Mouse (Mus musculus): ENCODE measurements around the gene Mag.
"Not testable (repeated sequence)": the region's sequence is repeated elsewhere in the genome, so short reads cannot be mapped to it uniquely, and the experiment has no call there.

The Mag gene

GRCm38 (mm10) chr7:30940070-30940469 is 25.4 kb upstream of the Mag start:
- DNase-seq (ENCODE audit: low spot score in 2 of 2): not testable (repeated sequence)

DNA sequence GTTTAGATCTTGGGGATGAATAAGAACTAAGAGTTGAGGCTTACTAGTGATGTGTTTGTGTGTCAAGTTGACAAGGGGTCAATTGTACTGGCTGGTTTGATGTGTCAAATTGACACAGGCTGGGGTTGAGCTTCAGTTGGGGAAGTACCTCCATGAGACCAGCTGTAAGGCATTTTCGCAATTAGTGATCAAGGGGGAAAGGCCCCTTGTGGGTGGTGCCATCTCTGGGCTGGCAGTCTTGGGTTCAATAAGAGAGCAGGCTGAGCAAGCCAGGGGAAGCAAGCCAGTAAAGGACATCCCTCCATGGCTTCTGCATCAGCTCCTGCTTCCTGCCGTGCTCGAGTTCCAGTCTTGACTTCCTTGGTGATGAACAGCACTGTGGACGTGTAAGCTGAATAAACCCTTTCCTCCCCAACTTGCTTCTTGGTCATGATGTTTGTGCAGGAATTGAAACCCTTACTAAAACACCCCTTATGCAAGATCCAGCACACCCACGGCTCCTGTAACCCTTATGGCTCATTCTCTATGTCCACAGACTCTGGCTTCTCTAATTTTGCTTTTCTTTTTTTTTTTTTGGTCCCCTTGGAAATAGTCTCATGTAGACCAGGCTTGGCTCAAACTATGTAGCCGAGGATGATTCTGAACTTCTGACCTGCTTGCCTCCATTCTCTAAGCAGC is 20.9 kb upstream of the Mag start:
- DNase-seq (ENCODE audit: low spot score in 2 of 2): not testable (repeated sequence)

DNA sequence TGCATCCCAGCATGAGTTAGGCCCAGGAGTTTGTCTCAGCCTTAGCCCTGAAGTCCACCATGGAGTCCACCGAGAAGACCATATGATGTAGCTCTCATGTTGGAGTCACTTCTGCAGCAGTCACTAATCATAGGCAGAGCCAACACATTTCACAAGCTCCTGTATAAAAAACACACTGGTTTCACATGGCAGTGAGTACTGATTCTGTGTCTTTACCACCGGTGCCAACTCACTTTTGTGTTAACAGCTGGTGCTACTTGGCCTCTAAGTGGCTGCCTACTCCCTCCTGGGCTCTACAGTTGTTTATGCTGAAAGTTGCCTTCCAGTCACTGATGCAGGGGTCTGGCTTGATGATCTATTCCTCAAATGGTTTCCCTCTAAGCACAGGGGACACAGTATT is 9.9 kb upstream of the Mag start, which contains the start of gene Hamp2:
Gene Hamp2 (minus strand): TSS at position 101 of the 400 bp plus-strand sequence.
- not testable (repeated sequence) for DNase-seq (ENCODE audit: low spot score in 2 of 2)

- DNase-seq (ENCODE audit: low spot score in 2 of 2): no peak
Measured at GRCm38 (mm10) chr7:30924071-30924470, 9.4 kb upstream of the Mag start.

DNA sequence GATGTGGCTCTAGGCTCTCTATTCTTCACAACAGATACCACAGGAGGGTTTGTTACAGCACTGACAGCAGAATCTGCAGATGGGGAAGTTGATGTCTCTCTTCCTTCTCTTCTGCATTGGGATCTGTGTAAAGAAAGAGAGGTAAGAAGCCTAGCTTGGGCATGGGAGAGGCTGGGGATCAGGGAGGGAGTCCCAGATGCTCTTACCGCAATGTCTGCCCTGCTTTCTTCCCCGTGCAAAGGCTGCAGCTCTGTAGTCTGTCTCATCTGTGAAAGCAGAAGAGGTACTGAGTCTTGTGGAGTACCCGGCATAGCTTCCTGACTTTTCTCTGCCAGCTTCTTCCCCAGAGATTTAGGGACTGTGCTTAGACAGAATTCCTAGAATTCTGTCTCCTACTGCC is 7.8 kb upstream of the Mag start:
- DNase-seq (ENCODE audit: low spot score in 2 of 2): not testable (repeated sequence)

GRCm38 (mm10) chr7:30920217-30920616 is 5.5 kb upstream of the Mag start:
- DNase-seq (ENCODE audit: low spot score in 2 of 2): peak in 1 of 2 experiments; percentile 48

DNA sequence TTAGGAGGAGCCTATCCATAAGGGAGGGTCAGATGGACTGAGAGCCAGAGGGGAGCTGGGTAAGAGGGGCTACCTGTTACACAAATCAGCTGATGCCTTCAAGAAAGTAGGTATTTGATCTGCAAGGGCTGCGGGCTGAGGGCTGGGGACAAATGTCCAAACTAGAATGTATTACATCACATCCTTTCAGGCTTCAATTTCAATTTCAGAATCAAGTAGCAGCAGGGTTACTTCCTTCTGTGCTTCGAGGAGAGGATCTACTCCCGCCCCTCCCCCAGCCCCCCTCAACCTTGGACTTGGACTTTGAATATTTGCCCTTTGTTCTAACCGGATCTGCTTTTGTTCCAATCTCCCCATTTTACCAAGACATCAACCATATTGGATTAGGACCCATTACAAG is 2.5 kb upstream of the Mag start:
- no peak for DNase-seq (ENCODE audit: low spot score in 2 of 2)

DNA sequence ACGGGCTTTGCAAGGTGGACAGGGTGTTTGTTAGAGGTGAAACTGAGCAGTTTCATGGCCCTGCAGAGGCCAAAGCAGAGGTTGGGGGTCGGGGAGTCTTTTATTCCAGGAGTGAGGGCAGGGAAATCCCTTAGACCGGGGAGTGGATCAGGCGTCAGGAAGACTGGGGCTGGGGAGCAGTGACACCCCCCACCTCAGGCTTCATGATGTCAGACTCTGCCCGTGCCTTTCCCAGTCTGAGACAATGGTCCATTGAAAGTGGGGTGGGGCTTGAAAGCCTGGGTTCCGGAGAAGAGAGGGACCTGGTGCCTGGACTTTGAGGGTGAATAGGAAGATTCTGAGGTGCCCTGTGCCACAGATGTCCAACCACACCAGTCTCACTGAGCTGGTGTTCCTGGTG is 2.0 kb upstream of the Mag start:
- no peak for DNase-seq (ENCODE audit: low spot score in 2 of 2)

DNA sequence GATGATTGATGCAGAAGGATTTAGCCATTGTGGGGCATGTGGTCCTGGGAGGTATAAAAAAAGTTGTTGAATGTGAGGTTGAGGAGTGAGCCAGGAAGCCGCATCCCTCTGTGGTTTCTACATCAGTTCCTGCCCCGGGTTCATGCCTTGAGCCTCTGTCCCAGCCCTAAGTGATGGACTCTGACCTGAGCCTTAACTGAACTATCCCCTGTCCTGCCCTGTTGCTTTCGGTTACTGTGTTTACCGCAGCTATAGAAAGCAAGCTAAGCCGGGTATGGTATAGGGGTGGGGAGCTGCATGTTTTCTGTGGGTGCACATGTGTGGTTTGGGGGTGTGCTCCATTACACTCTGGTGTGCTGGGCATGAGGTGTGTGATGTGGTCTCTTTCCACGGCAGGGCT is 4.9 kb downstream of the Mag start:
- no peak for DNase-seq (ENCODE audit: low spot score in 2 of 2)

DNA sequence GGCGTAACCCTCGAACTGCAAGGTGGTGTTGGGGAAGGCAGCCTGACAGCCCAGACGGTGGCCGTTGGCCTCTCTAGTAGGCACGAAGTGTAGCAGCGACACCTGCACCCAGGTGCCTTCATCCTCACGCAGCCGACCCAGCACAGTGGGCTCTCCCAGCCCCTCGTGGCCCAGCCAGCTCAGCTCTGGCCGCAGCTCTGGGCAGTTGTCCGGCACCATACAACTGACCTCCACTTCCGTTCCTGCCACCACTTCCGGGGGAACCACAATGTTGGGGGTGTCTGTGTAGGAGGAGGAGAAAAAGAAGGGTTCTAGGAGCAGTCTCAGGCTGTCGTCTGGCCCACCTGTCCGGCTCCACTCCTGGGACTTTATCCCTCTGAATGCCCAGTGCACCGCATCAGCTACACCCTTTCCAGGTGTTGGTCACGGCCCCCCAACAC is 5.7 kb downstream of the Mag start:
- DNase-seq (ENCODE audit: low spot score in 2 of 2): no peak

GRCm38 (mm10) chr7:30908277-30908991 is 6.2 kb downstream of the Mag start:
- DNase-seq (ENCODE audit: low spot score in 2 of 2): no peak

- peak in 1 of 2 experiments; percentile 38 for DNase-seq (ENCODE audit: low spot score in 2 of 2)
Measured at GRCm38 (mm10) chr7:30904042-30904441, 10.6 kb downstream of the Mag start.

DNA sequence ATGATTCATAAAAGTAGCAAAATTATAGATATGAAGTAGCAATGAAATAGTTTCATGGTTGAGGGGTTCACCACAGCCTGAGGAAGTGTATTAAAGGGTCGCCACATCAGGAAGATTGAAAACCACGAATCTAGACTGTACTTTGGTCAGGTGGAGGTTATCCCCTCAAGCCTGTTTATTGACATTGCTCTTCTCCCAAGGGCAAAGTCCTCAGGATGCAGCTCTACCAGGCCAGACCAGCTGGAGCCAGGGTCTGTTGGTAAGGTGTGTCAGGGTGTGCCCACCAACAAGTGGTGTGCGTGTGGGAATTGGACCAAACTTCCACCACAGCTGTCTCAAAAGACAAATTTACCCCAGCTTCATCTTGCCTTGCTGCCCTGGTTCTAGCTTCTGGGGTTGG is 19.5 kb downstream of the Mag start:
- DNase-seq (ENCODE audit: low spot score in 2 of 2): no peak

- no peak for DNase-seq (ENCODE audit: low spot score in 2 of 2)
Measured at GRCm38 (mm10) chr7:30892515-30892914, 22.2 kb downstream of the Mag start.

DNA sequence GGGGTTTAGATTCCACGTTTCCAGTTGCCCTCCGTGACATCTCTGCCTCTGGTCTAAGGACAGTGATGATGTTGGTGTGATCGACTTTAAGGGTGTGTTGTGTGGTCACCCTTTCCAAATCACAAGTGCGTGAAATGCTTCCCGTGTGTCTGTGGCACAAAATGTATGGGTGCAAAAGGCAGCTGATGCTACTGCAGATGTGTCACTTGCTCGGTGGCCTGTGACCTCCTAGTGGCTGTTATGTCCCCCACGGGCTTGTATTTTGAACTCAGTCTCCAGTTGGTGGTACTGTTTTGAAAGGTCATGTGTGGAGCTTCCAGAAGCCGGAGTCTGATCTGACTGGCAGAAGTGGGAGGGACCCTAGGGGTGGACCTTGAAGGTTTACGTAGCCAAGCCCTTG is 22.9 kb downstream of the Mag start:
- DNase-seq (ENCODE audit: low spot score in 2 of 2): no peak

- no peak for DNase-seq (ENCODE audit: low spot score in 2 of 2)
Measured at GRCm38 (mm10) chr7:30890681-30891080, 24.0 kb downstream of the Mag start.

DNA sequence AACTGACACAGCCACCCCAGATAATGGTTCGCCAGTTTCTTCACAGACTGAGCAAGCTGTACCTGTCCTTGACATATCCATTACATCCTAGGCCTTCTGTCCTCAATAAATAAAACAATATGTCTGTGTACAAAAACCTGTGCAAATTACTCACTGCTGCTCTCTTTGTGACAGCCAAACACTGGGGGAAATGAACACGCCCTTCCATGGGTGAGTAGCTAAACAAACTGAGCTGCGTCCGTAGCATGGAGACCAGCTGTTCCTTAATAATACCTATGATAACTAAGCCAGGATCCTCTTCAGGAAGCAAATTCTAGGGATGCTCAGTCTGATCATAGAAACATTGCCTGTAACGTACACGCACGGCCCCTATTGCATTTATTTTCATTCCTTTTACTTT is 25.9 kb downstream of the Mag start:
- DNase-seq (ENCODE audit: low spot score in 2 of 2): no peak

DNA sequence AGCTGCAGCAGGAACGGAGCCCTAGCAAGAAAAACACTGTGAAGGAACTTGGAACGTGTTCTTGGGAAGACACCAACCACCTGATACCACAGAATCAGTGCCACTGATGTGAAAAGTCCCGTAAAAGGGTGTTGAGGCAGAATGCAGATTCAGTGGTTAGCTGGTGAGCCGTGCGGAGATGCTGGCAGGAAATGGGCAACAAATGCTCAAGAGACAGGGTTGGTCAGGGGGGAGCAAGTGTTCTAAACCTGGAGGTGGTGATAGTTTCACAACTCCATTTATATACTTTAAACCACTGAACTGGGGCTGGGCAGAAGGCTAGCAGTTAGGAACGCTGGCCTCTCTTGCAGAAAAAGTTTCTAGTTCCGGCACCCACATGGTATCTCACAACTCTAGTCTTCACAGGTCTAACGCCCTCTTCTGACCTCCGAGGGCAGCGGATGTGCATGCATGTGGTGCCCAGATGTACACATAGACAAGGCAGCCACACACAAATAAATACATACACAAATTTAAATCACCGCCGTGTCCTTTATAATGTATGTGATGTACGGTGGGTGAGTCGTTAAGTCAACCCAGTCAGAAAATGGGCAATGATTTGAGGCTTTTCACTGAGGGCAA is 27.0 kb downstream of the Mag start:
- DNase-seq (ENCODE audit: low spot score in 2 of 2): peak in 1 of 2 experiments; percentile 55

- DNase-seq (ENCODE audit: low spot score in 2 of 2): no peak
Measured at GRCm38 (mm10) chr7:30886852-30887251, 27.8 kb downstream of the Mag start.

DNA sequence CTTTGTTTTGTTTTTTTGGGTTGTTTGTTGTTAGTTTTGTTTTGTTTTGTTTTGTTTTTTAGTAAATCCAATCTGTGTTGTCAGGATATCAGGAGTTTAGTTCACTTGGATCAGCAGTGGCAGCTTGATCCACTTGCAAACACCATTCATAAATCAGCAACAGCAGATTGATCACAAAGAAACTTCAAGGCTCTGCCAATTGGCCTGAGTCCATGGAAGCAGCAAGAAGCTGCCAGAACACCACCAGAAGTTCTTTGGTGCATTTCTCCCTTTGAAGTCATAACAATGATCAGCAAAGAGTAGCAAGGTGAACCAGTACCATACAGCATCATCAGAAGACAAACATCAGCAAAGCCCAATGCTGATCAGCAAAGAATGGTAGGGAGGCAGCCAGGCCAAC is 30.6 kb downstream of the Mag start:
- no peak for DNase-seq (ENCODE audit: low spot score in 2 of 2)

DNA sequence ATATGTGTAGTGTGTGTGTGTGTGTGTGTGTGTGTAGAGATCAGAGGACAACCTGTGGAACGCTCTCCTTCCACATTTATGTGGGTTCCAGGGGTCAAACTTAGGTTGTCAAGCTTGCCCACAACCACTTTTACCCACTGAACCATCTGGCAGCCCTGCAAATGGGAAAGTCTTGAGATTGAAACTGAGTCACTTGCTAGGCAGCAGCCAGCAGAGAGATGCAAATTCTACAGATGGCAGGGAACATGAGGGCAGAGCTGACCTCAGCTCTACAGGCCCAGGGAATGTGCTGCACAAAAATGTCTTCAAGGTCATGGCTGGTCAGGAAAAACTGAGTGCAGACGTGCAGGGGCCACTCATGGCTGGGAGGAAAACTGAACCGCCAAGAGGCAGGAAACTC is 33.3 kb downstream of the Mag start:
- DNase-seq (ENCODE audit: low spot score in 2 of 2): no peak

DNA sequence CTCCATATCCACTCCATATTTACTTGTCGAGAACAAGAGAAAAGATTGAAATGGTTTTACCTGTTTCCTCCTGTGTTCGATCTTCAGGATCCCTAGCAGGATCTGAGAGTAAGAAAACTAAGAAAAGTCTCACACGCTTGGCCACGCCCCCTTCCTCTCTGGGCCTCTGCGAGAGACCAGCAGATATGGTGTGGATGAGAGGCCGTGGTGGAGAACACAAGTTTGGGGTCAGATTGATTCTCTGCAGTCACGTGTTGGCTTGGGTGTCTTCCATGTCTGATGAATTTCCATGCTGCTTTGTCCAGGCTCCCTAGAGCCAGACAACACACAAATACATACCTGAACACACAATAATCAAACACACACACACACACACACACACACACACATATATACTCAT is 34.5 kb downstream of the Mag start, which contains the start of gene Cd22:
Gene Cd22 (minus strand): TSS at position 167 of the 400 bp plus-strand sequence.
- peak in 1 of 2 experiments; percentile 59 for DNase-seq (ENCODE audit: low spot score in 2 of 2)

DNA sequence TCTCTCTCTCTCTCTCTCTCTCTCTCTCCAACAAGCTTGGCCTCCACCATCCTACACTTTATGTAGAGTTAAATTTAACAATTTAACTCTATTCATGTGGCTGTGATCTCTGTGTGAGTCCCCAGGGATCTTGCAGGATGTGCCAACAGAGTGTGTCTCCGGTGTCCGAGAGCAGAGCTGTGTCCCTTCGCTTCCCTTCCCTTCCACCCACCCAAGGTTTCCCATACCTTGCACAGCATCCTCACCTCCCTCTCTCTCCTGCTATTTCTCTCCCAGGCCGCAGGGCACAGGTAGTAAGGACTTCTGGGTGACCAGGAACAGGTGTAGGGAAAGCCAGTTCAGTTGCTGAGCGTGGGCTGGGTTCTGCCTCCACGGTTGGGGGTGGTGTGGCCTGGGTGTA is 35.7 kb downstream of the Mag start:
- no peak for DNase-seq (ENCODE audit: low spot score in 2 of 2)
